In the genomic region with DNA sequence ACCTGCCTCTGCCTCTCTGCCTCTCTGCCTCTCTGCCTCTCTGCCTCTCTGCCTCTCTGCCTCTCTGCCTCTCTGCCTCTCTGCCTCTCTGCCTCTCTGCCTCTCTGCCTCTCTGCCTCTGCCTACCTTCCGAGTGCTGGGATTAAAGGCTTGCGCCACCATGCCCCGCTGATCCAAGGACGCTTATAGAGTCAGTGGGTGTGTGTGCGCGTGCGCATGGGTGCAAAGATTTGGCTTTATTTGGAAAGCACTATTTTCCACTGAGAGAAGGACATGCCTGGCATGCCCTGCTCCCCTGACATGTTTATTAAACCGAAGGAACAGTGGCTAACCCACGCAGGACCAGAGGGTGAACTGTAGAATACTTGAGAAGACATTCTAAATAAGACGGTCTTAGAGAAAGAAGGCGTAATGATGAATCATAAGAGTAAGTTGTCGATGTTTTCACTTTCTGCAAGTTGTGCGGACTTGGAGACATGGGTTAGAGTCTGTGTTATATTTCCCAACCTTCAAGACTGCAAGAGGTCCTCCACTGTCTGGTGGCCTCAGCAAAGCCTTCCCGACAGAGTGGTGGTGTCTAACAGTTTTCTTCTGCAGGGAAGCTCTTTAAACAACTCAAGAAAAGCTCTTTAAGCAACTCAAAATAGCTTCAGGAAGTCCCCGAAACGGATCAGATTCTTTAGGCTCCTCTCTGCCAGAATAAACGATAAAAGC, we compare ENCODE assay signal across 10 mouse cellular contexts. TPM values are rescaled to one million over a fixed set of nuclear protein-coding genes. Genes with fewer than 3 reads are reported as not detected.
DNase-seq lines count a peak whose midpoint lies in the region; ATAC-seq lines count a peak whose summit lies in the region.
"Had no signal": no experiment of that assay in that cellular context is flagged by ENCODE, and none has a peak within 500 bp of the region (broad histone marks: within the 10 kb centered on the region; RNA-seq: fewer than 3 reads in every experiment).

No protein-coding gene starts in this region.

- H3K4me3 ChIP-seq in liver, embryonic 11.5 days (ENCODE audit: low read depth, low read length): no peak overlapping the region
- no peak overlapping the region for H3K4me3 ChIP-seq in hindbrain, embryonic 14.5 days (replicated peaks; ENCODE audit: low read length)
- H3K4me3 ChIP-seq in midbrain, embryonic 16.5 days (ENCODE audit: low read depth, low read length): no peak overlapping the region

- H3K4me2 ChIP-seq in liver, embryonic 11.5 days: peak overlapping the region; percentile 83
- peak overlapping the region; percentile 75; the same call in 1 of the 2 replicates for H3K4me2 ChIP-seq in hindbrain, embryonic 14.5 days (replicated peaks)
- H3K4me2 ChIP-seq in midbrain, embryonic 16.5 days (ENCODE audit: low read length): peak overlapping the region; percentile 65

- DNase-seq in cerebellum, adult 11-12 months: peak; percentile 21
- no peak for DNase-seq in cerebellum, adult 9-11 months
- no peak for DNase-seq in liver, embryonic 11.5 days (ENCODE audit: low spot score)
- DNase-seq in liver (no peak), adipocyte (ENCODE audit: low spot score) (no peak)
- DNase-seq in hindbrain, embryonic 14.5 days (ENCODE audit: low spot score): no peak
- no peak for DNase-seq in frontal cortex, postnatal 14 days (ENCODE audit: low spot score in 2 of 2)
- DNase-seq: lung, postnatal 36 days; right cerebral cortex, adult 18-20 months had no signal

- WGBS in liver, embryonic 11.5 days: 80% methylated on average over 17 of the region's 17 CpGs
- 84% methylated on average over 17 of the region's 17 CpGs for WGBS in hindbrain, embryonic 14.5 days
- 83% methylated on average over 17 of the region's 17 CpGs for WGBS in midbrain, embryonic 16.5 days

- H3K36me3 ChIP-seq in liver, embryonic 11.5 days (ENCODE audit: control insufficient read depth, insufficient read depth, low read length): no peaks in the 10 kb centered on the region
- peaks cover 8% of the 10 kb centered on the region; the same call in 1 of the 2 replicates for H3K36me3 ChIP-seq in hindbrain, embryonic 14.5 days (replicated peaks; ENCODE audit: control insufficient read depth, insufficient read depth)
- H3K36me3 ChIP-seq in midbrain, embryonic 16.5 days (ENCODE audit: control insufficient read depth, insufficient read depth, low read length): 0 out of 2 replicates have a peak, but pooled peaks cover 2% of the 10 kb centered on the region

- ATAC-seq in liver, embryonic 11.5 days (replicated peaks; ENCODE audit: low FRiP score): no peak
- ATAC-seq in hindbrain, embryonic 14.5 days (ENCODE audit: low FRiP score): no peak
- no peak for ATAC-seq in midbrain, embryonic 16.5 days

- H3K9me3 ChIP-seq in liver, embryonic 11.5 days (ENCODE audit: control insufficient read depth, low read length): no peaks in the 10 kb centered on the region
- H3K9me3 ChIP-seq in hindbrain, embryonic 14.5 days (ENCODE audit: control insufficient read depth, low read length): no peaks in the 10 kb centered on the region
- H3K9me3 ChIP-seq in midbrain, embryonic 16.5 days (replicated peaks; ENCODE audit: control insufficient read depth, low read length, poor library complexity, severe bottlenecking): no peaks in the 10 kb centered on the region

- no peaks in the 10 kb centered on the region for H3K27me3 ChIP-seq in liver, embryonic 11.5 days (replicated peaks; ENCODE audit: control insufficient read depth, insufficient read depth, low read length)
- no peaks in the 10 kb centered on the region for H3K27me3 ChIP-seq in hindbrain, embryonic 14.5 days (ENCODE audit: control insufficient read depth, insufficient read depth, low read length)
- H3K27me3 ChIP-seq in midbrain, embryonic 16.5 days (ENCODE audit: control insufficient read depth, insufficient read depth, low read depth, low read length): no peaks in the 10 kb centered on the region

- 0 out of 2 replicates have a peak overlapping the region, but pooled peaks have one; percentile 88 for H3K9ac ChIP-seq in liver, embryonic 11.5 days (ENCODE audit: low read depth, low read length)
- no peak overlapping the region for H3K9ac ChIP-seq in hindbrain, embryonic 14.5 days
- H3K9ac ChIP-seq in midbrain, embryonic 16.5 days (ENCODE audit: low read depth, low read length): no peak overlapping the region

- H3K4me1 ChIP-seq in liver, embryonic 11.5 days (replicated peaks; ENCODE audit: control insufficient read depth, insufficient read depth, low read length): peaks cover 11% of the 10 kb centered on the region
- H3K4me1 ChIP-seq in hindbrain, embryonic 14.5 days (replicated peaks; ENCODE audit: control insufficient read depth, insufficient read depth, low read length): peaks cover 21% of the 10 kb centered on the region
- H3K4me1 ChIP-seq in midbrain, embryonic 16.5 days (ENCODE audit: control insufficient read depth, insufficient read depth, low read length): peaks cover 19% of the 10 kb centered on the region

- H3K27ac ChIP-seq in liver, embryonic 11.5 days (ENCODE audit: low read depth, low read length): no peak overlapping the region
- H3K27ac ChIP-seq in hindbrain, embryonic 14.5 days: no peak overlapping the region
- no peak overlapping the region for H3K27ac ChIP-seq in midbrain, embryonic 16.5 days (ENCODE audit: low read length)

RNA-seq across cellular contexts. Expression of gene Nfrkb, which starts 1.0 kb away (rescaled TPM):
- polyA plus RNA-seq in liver, embryonic 11.5 days (2014; fragmentation: Nextera tagmentation; extraction: Ambion mirVana): 16.1 and 16.4 TPM in 2 replicates
- 25.4 and 32.0 TPM in 2 replicates for polyA plus RNA-seq in hindbrain, embryonic 14.5 days (2014; fragmentation: Nextera tagmentation; extraction: Ambion mirVana)
- 26.6 and 28.6 TPM in 2 replicates for polyA plus RNA-seq in midbrain, embryonic 16.5 days (2015; fragmentation: Nextera tagmentation; extraction: Ambion mirVana)
